Mouse (Mus musculus): ENCODE results near the gene Wbp1l. TPM values are rescaled to one million over a fixed set of nuclear protein-coding genes. Genes with fewer than 3 reads are reported as not detected.

Wbp1l gene
- polyA plus RNA-seq, 1 experiment from 2014 or later = 48.8 TPM

DNA sequence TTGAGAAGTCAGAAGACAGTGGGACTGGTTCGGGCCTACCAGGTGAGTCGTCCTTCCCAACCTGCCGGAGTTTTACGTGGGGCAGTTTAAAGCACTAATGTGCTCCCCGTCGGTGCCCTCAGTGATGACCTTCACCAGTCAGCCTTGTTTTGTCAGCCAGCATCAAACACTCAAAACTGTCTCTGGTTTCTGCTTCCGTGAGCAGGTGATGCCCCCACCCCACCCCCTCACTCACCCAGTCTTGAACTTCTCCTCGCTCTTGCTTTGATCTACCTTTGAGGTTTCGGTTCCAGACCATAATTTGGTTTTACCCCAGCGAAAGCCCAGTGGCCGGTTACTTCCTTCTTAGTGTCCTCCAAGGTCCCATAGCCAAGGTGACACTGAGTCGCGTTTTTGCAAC, 7.8 kb downstream of the Wbp1l start:
- H3K4me2 ChIP-seq (ENCODE audit: low read depth) = no peak overlapping the region
- no peaks in the 10 kb centered on the region for H3K4me1 ChIP-seq (ENCODE audit: control insufficient read depth, insufficient read depth, low read length)
- DNase-seq (ENCODE audit: low spot score) (no peak), ATAC-seq (ENCODE audit: insufficient read depth, low FRiP score, low TSS enrichment) (no peak)
- 96% methylated on average over 13 of the region's 13 CpGs for WGBS
- H3K9me3 ChIP-seq (ENCODE audit: control insufficient read depth, low read length) = no peaks in the 10 kb centered on the region
- no peaks in the 10 kb centered on the region for H3K27me3 ChIP-seq (ENCODE audit: control insufficient read depth, insufficient read depth, low read length)
- H3K27ac ChIP-seq (ENCODE audit: low read depth, low read length) = no peak overlapping the region
- H3K9ac ChIP-seq (ENCODE audit: low read length) = no peak overlapping the region
- no peak overlapping the region for H3K4me3 ChIP-seq (ENCODE audit: low read depth, low read length)
- peaks cover 2% of the 10 kb centered on the region for H3K36me3 ChIP-seq (ENCODE audit: control insufficient read depth, insufficient read depth, low read length)

- Histone ChIP-seq H3K36me3 (ENCODE audit: control insufficient read depth, insufficient read depth, low read length) (peaks cover 2% of the 10 kb centered on the region), H3K4me2 (ENCODE audit: low read depth) (no peak overlapping the region)
- 71% methylated on average over 7 of the region's 7 CpGs for WGBS
Observed at GRCm38 (mm10) chr19:46607424-46607823, 8.5 kb downstream of the Wbp1l start.

DNA sequence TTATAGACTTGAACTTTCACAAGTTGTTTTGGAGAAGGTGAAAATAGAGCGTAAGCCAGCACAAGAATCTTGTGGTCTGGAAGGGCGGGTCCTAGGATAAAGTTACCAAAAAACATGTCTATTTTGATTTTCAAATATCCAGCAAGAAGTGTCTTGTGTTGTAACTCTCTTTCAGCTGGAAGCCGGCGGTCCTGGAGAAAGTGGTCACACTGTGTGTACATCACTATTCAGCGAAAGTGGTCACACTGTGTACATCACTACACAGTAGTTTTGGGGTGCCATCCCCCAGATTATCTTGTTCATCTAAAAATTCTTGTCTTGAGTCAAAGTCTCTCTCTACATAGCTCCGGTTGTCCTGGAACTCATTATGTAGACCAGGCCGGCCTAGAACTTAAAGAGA, 9.3 kb downstream of the Wbp1l start:
- H3K27ac ChIP-seq (ENCODE audit: low read depth, low read length) = no peak overlapping the region
- no peak overlapping the region for H3K9ac ChIP-seq (ENCODE audit: low read length)
- peaks cover 2% of the 10 kb centered on the region for H3K36me3 ChIP-seq (ENCODE audit: control insufficient read depth, insufficient read depth, low read length)
- no peaks in the 10 kb centered on the region for H3K27me3 ChIP-seq (ENCODE audit: control insufficient read depth, insufficient read depth, low read length)
- H3K4me2 ChIP-seq (ENCODE audit: low read depth) = no peak overlapping the region
- WGBS = 97% methylated on average over 7 of the region's 7 CpGs
- no peak for DNase-seq (ENCODE audit: low spot score)
- H3K9me3 ChIP-seq (ENCODE audit: control insufficient read depth, low read length) = no peaks in the 10 kb centered on the region
- no peak overlapping the region for H3K4me3 ChIP-seq (ENCODE audit: low read depth, low read length)
- ATAC-seq (ENCODE audit: insufficient read depth, low FRiP score, low TSS enrichment) = no peak
- H3K4me1 ChIP-seq (ENCODE audit: control insufficient read depth, insufficient read depth, low read length) = no peaks in the 10 kb centered on the region

More at GRCm38 (mm10) chr19:46607424-46607823, 8.5 kb downstream of the Wbp1l start:
- Histone ChIP-seq H3K27ac (ENCODE audit: low read depth, low read length) (no peak overlapping the region), H3K9me3 (ENCODE audit: control insufficient read depth, low read length) (no peaks in the 10 kb centered on the region), H3K4me1 (ENCODE audit: control insufficient read depth, insufficient read depth, low read length) (no peaks in the 10 kb centered on the region), H3K9ac (ENCODE audit: low read length) (no peak overlapping the region), H3K27me3 (ENCODE audit: control insufficient read depth, insufficient read depth, low read length) (no peaks in the 10 kb centered on the region), H3K4me3 (ENCODE audit: low read depth, low read length) (no peak overlapping the region)
- DNase-seq (ENCODE audit: low spot score) = no peak
- no peak for ATAC-seq (ENCODE audit: insufficient read depth, low FRiP score, low TSS enrichment)

GRCm38 (mm10) chr19:46616378-46616777, 17.5 kb downstream of the Wbp1l start:
- H3K4me1 ChIP-seq (ENCODE audit: control insufficient read depth, insufficient read depth, low read length) = peaks cover 7% of the 10 kb centered on the region
- no peak overlapping the region for H3K9ac ChIP-seq (ENCODE audit: low read length)
- no peak for DNase-seq (ENCODE audit: low spot score)
- no peak overlapping the region for H3K4me2 ChIP-seq (ENCODE audit: low read depth)
- no peaks in the 10 kb centered on the region for H3K27me3 ChIP-seq (ENCODE audit: control insufficient read depth, insufficient read depth, low read length)
- no peaks in the 10 kb centered on the region for H3K36me3 ChIP-seq (ENCODE audit: control insufficient read depth, insufficient read depth, low read length)
- H3K9me3 ChIP-seq (ENCODE audit: control insufficient read depth, low read length) = no peaks in the 10 kb centered on the region
- ATAC-seq (ENCODE audit: insufficient read depth, low FRiP score, low TSS enrichment) = no peak
- WGBS = 88% methylated on average over 11 of the region's 11 CpGs
- no peak overlapping the region for H3K4me3 ChIP-seq (ENCODE audit: low read depth, low read length)
- H3K27ac ChIP-seq (ENCODE audit: low read depth, low read length) = no peak overlapping the region

DNA sequence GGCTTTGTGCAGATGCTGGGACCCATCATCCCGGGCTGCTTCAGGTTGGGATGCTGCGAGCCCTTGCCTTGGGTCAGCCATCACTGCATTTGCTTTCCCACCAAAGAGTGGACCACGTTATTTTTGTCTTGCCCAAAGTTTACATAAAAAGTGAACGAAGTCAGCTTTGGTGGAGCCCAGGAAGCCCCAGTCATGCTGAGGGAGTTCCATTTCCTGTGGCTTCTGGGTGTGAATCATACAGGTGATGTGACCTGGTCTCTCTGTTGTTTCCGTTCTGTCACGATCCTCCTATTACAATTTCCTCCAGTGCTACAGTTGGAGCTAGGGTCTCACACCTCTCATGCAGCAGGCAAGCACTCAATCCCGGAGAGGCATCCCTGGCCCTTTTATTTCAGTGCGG, 18.5 kb downstream of the Wbp1l start:
- Histone ChIP-seq H3K27ac (ENCODE audit: low read depth, low read length) (no peak overlapping the region), H3K4me1 (ENCODE audit: control insufficient read depth, insufficient read depth, low read length) (peaks cover 17% of the 10 kb centered on the region), H3K9ac (ENCODE audit: low read length) (no peak overlapping the region), H3K27me3 (ENCODE audit: control insufficient read depth, insufficient read depth, low read length) (no peaks in the 10 kb centered on the region), H3K9me3 (ENCODE audit: control insufficient read depth, low read length) (no peaks in the 10 kb centered on the region), H3K4me2 (ENCODE audit: low read depth) (no peak overlapping the region), H3K36me3 (ENCODE audit: control insufficient read depth, insufficient read depth, low read length) (no peaks in the 10 kb centered on the region), H3K4me3 (ENCODE audit: low read depth, low read length) (no peak overlapping the region)
- no peak for ATAC-seq (ENCODE audit: insufficient read depth, low FRiP score, low TSS enrichment)
- 87% methylated on average over 8 of the region's 8 CpGs for WGBS
- DNase-seq (ENCODE audit: low spot score) = no peak

GRCm38 (mm10) chr19:46618322-46618721, 19.4 kb downstream of the Wbp1l start:
- Histone ChIP-seq H3K36me3 (ENCODE audit: control insufficient read depth, insufficient read depth, low read length) (no peaks in the 10 kb centered on the region), H3K9me3 (ENCODE audit: control insufficient read depth, low read length) (no peaks in the 10 kb centered on the region), H3K4me2 (ENCODE audit: low read depth) (no peak overlapping the region), H3K27me3 (ENCODE audit: control insufficient read depth, insufficient read depth, low read length) (no peaks in the 10 kb centered on the region), H3K9ac (ENCODE audit: low read length) (no peak overlapping the region), H3K4me1 (ENCODE audit: control insufficient read depth, insufficient read depth, low read length) (peaks cover 27% of the 10 kb centered on the region), H3K4me3 (ENCODE audit: low read depth, low read length) (no peak overlapping the region), H3K27ac (ENCODE audit: low read depth, low read length) (no peak overlapping the region)
- WGBS = 78% methylated on average over 9 of the region's 9 CpGs
- no peak for DNase-seq (ENCODE audit: low spot score)
- ATAC-seq (ENCODE audit: insufficient read depth, low FRiP score, low TSS enrichment) = no peak

DNA sequence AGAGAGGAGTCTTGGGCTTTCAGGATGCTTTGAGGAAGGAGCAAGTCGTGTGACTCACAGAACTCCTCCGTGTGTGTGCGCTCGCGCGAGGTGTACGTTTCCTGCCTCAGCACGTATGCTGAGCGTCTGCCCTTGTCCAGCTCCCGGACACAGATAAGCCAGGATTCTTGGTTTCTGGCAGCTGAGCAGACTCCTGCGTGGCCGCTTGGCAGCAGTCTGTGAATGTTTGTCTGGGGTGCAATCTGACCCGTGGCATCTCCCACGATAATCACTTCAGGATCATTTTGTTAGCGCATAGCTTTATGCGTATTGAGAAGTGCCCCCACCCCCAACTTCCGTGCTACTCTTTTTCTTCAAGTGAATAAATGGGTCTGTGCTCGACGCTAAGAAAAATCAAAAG, 20.1 kb downstream of the Wbp1l start:
- H3K27ac ChIP-seq (ENCODE audit: low read depth, low read length) = no peak overlapping the region
- no peaks in the 10 kb centered on the region for H3K36me3 ChIP-seq (ENCODE audit: control insufficient read depth, insufficient read depth, low read length)
- no peak overlapping the region for H3K9ac ChIP-seq (ENCODE audit: low read length)
- no peak for ATAC-seq (ENCODE audit: insufficient read depth, low FRiP score, low TSS enrichment)
- H3K9me3 ChIP-seq (ENCODE audit: control insufficient read depth, low read length) = no peaks in the 10 kb centered on the region
- H3K4me2 ChIP-seq (ENCODE audit: low read depth) = no peak overlapping the region
- no peak for DNase-seq (ENCODE audit: low spot score)
- no peak overlapping the region for H3K4me3 ChIP-seq (ENCODE audit: low read depth, low read length)
- 93% methylated on average over 19 of the region's 19 CpGs for WGBS
- peaks cover 34% of the 10 kb centered on the region for H3K4me1 ChIP-seq (ENCODE audit: control insufficient read depth, insufficient read depth, low read length)
- no peaks in the 10 kb centered on the region for H3K27me3 ChIP-seq (ENCODE audit: control insufficient read depth, insufficient read depth, low read length)

DNA sequence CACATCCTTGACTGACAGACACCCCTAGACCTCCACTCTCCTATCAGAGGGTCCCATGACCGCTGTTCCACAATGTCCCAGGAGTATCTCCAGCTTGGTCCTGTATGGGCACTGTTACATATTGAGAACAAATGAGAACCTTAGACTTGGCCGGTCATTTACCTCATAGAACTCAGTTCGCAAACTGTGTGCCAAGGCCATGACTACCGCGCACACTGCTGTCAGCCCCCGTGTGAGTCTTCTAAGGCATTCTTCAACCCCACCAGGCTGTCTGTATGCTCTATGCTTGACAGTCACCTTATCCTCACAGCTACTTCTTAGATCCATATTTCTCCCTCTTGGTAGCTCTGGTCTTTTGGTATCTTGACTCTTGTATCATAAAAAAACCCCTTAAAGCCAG, 20.6 kb downstream of the Wbp1l start:
- H3K9ac ChIP-seq (ENCODE audit: low read length) = no peak overlapping the region
- no peaks in the 10 kb centered on the region for H3K27me3 ChIP-seq (ENCODE audit: control insufficient read depth, insufficient read depth, low read length)
- 96% methylated on average over 6 of the region's 6 CpGs for WGBS
- H3K4me1 ChIP-seq (ENCODE audit: control insufficient read depth, insufficient read depth, low read length) = peaks cover 39% of the 10 kb centered on the region
- H3K9me3 ChIP-seq (ENCODE audit: control insufficient read depth, low read length) = no peaks in the 10 kb centered on the region
- no peak overlapping the region for H3K27ac ChIP-seq (ENCODE audit: low read depth, low read length)
- no peak overlapping the region for H3K4me2 ChIP-seq (ENCODE audit: low read depth)
- no peaks in the 10 kb centered on the region; the same call in 1 of the 2 replicates for H3K36me3 ChIP-seq (ENCODE audit: control insufficient read depth, insufficient read depth, low read length)
- H3K4me3 ChIP-seq (ENCODE audit: low read depth, low read length) = no peak overlapping the region
- DNase-seq (ENCODE audit: low spot score) (no peak), ATAC-seq (ENCODE audit: insufficient read depth, low FRiP score, low TSS enrichment) (no peak)

DNA sequence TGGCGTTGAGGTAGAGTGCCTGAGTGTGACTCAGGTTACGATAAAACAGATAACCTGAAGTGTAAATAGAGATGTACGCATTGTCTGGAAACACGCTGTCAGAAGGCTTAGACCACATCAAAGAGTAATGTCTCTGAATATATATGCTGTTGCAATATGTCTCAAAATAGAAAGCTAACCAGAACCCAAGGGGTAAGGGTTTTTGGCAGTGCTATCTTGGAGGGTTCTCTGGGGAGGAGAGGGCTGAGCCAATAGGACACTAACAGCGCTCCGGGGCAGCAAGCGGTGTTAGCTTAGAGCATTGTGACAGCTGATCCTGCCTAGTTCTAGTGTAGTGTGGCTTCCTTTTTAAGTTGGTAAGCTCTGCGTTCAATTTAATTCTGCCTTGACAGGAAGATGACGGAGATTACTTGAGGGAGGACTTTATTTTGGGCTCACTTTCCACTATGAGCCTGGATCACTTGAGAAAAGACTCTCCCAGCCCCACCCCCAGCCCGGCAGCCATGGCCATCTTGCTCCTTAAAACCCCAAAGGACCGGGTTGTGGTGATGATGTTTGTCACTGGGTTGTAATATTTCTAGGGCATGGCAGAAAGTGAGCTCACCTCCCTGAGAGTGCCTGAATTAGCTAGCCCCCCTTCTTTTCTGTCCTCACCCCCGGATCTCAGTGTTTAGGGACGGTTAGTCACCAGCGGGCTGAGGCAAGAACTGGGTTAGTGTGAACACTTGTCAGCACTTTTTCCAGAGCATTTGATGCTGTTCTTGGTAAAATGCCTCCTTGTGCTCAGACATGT, 21.3 kb downstream of the Wbp1l start:
- ATAC-seq (ENCODE audit: insufficient read depth, low FRiP score, low TSS enrichment) (no peak), DNase-seq (ENCODE audit: low spot score) (no peak)
- Histone ChIP-seq H3K9me3 (ENCODE audit: control insufficient read depth, low read length) (no peaks in the 10 kb centered on the region), H3K27me3 (ENCODE audit: control insufficient read depth, insufficient read depth, low read length) (no peaks in the 10 kb centered on the region), H3K9ac (ENCODE audit: low read length) (no peak overlapping the region), H3K4me3 (ENCODE audit: low read depth, low read length) (no peak overlapping the region), H3K4me1 (ENCODE audit: control insufficient read depth, insufficient read depth, low read length) (peaks cover 46% of the 10 kb centered on the region), H3K36me3 (ENCODE audit: control insufficient read depth, insufficient read depth, low read length) (peaks cover 2% of the 10 kb centered on the region; the same call in 1 of the 2 replicates), H3K4me2 (ENCODE audit: low read depth) (no peak overlapping the region), H3K27ac (ENCODE audit: low read depth, low read length) (no peak overlapping the region)
- 84% methylated on average over 14 of the region's 14 CpGs for WGBS
